Mouse (Mus musculus): ENCODE results near the gene Dock1.

DNA sequence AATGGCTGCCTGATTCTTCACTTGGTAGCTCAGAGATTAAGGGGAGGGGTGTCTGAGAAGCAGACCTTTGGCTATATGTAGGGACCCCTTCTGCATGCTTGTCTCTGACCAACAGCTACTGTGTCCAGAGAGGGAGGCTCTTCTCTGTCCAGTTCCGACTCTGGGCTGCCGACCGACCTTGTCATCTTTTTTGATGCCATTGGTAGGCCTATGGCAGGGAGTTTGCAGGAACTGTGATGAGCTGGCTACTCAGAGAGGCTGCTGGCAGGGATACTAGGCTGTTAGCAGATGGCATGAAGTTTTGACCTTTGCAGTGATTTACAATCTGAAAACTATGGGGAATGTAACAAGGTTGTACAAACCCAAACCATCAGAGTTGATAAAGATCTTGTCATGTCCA, 109.3 kb downstream of the Dock1 start:
- TF ChIP-seq POLR2A (IDR thresholded peaks at IDR 0.05; ENCODE audit: insufficient read depth, low read depth, low read length) (no peak), CTCF (IDR thresholded peaks at IDR 0.05; ENCODE audit: insufficient read depth, low read depth, low read length) (no peak)
